Mouse (Mus musculus) hindbrain, embryonic 11.5 days (tissue): Measurements from ENCODE around the gene Mid1. TPM values are rescaled to one million over a fixed set of nuclear protein-coding genes. Genes with fewer than 3 reads are reported as not detected.
"Not testable (repeated sequence)": the region's sequence is repeated elsewhere in the genome, so short reads cannot be mapped to it uniquely, and the experiment has no call there.

Source experiments
- ATAC-seq: fragments of 200-750 bp; cut with Nextera tagmentation; 2 replicates; pipeline ENCODE4 v1.8.0; 2017; ENCODE audit warnings: mild to moderate bottlenecking, moderate TSS enrichment, moderate library complexity; ENCODE audit not compliant: low FRiP score
- DNase-seq: peaks from one replicate; pipeline ENCODE4 v3.0.0-alpha.2; 2015; ENCODE audit warnings: low spot score
- H3K27ac ChIP-seq: fragments of 300-500 bp; sonication (generic); 2 replicates; pipeline ENCODE4 v1.5.1; 2014; ENCODE audit warnings: mild to moderate bottlenecking, low read depth, low read length
- H3K27me3 ChIP-seq: fragments of 300-500 bp; sonication (generic); 2 replicates; pipeline ENCODE4 v1.6.1; 2014; ENCODE audit warnings: mild to moderate bottlenecking, low read length, moderate library complexity, mixed read lengths; ENCODE audit not compliant: control insufficient read depth, insufficient read depth
- H3K36me3 ChIP-seq: fragments of 300-500 bp; sonication (generic); 2 replicates; pipeline ENCODE4 v1.6.1; 2014; ENCODE audit warnings: mild to moderate bottlenecking, low read length, moderate library complexity, mixed read lengths; ENCODE audit not compliant: control insufficient read depth, insufficient read depth
- H3K4me1 ChIP-seq: fragments of 300-500 bp; sonication (generic); replicated peaks from 2 replicates; pipeline ENCODE4 v1.6.1; 2014; ENCODE audit warnings: low read length, mixed read lengths; ENCODE audit not compliant: control insufficient read depth, insufficient read depth
- H3K4me2 ChIP-seq: fragments of 300-500 bp; sonication (generic); replicated peaks from 2 replicates; pipeline ENCODE4 v1.6.1; 2014; ENCODE audit warnings: mild to moderate bottlenecking, low read depth, low read length
- H3K4me3 ChIP-seq: fragments of 300-500 bp; sonication (generic); 2 replicates; pipeline ENCODE4 v1.5.1; 2014; ENCODE audit warnings: low read depth, low read length
- H3K9ac ChIP-seq: fragments of 300-500 bp; sonication (generic); 2 replicates; pipeline ENCODE4 v1.6.1; 2014; ENCODE audit warnings: low read depth, low read length
- H3K9me3 ChIP-seq: fragments of 300-500 bp; sonication (generic); 2 replicates; pipeline ENCODE4 v1.6.1; 2016; ENCODE audit warnings: low read length; ENCODE audit not compliant: control insufficient read depth
- WGBS: fragments of 180-500 bp; shearing (Covaris S2); extraction: QIAGEN DNeasy Blood & Tissue Kit; methylation state at CpG from one replicate; pipeline ENCODE4 v1.1.7; 2014; 5-methylcytosine and 5-hydroxymethylcytosine counted together
- polyA plus RNA-seq: library from polyadenylated mRNA; unstranded; fragments of >200 nt; fragmentation: Nextera tagmentation; extraction: Ambion mirVana; gene quantifications from 2 replicates; pipeline ENCODE4 v1.2.1, GENCODE M21; 2014

The Mid1 gene
- polyA plus RNA-seq, 1 experiment from 2014 or later, result 24.6 TPM

DNA sequence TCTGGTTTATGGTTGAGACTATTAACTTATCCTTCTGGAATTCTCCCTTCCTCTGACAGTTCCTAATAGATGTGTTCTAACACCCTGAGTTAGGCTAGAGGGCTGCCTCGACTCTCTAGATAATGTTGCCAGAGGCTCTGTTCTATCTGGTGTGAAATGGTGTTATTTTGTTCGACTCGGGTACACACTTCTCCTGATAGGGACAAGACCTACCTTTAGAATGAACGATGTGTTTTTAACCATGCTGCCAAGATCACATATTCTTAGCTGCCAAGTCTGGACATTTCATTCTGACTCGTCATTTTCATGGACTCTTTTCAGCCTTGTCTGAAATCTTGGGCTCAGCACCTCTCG lies 295.2 kb downstream of the Mid1 start:
- H3K4me1 ChIP-seq, H3K4me2 ChIP-seq, ATAC-seq, H3K9ac ChIP-seq, H3K4me3 ChIP-seq, H3K27ac ChIP-seq, H3K27me3 ChIP-seq, DNase-seq: not testable (repeated sequence)
- WGBS, result 89% methylated on average over 6 of the region's 6 CpGs
- Histone ChIP-seq H3K9me3 (peaks cover 18% of the 10 kb centered on the region), H3K36me3 (peaks cover 23% of the 10 kb centered on the region)

DNA sequence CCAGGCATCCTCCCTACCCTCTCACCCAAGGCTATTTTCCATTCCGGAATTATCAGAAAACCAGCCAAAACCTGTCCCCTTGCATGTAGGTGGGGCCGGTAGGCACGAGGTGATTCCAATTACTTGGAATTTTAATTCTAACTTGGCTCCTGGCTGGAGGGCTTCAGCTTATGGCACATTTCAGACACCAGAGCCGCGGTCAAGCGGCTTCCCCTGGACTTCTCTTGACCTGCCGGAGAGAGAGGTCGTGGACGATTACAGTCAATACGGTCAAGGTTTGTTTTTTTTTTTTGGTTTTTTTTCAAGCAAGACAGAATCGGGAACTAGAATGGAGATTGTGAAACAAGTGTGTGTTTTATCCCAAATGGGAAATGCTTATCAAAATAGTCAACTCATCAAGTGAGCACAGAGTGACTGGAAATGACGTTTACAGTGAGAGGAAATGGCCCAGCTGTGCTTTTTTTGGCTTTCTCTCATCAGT lies 295.9 kb downstream of the Mid1 start:
- H3K27ac ChIP-seq, result no peak overlapping the region
- no peak overlapping the region for H3K9ac ChIP-seq
- 88% methylated on average over 12 of the region's 12 CpGs for WGBS
- no peak for DNase-seq
- H3K4me2 ChIP-seq, result no peak overlapping the region
- no peaks in the 10 kb centered on the region for H3K4me1 ChIP-seq
- no peak for ATAC-seq
- H3K36me3 ChIP-seq, result peaks cover 26% of the 10 kb centered on the region
- H3K27me3 ChIP-seq, result no peaks in the 10 kb centered on the region
- peaks cover 20% of the 10 kb centered on the region for H3K9me3 ChIP-seq
- H3K4me3 ChIP-seq, result no peak overlapping the region

DNA sequence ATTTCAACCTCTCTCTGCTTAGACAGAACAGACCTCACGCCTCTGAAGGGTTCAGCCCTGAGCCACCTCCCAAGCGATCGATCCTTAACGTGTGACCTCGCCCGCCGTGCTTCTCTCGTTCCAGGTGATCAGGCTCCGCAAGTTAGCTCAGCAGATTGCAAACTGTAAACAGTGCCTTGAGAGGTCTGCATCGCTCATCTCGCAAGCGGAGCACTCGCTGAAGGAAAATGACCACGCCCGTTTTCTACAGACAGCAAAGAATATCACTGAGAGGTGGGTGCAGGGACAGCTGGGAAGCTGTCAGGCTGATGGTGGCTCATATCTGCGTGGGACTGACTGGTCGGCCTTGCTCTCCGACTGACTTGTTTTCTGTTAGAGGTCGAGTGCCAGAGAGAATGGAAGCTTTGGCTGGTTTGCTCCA lies 296.8 kb downstream of the Mid1 start:
- H3K27ac ChIP-seq, ATAC-seq, H3K27me3 ChIP-seq, H3K4me2 ChIP-seq, DNase-seq, H3K9ac ChIP-seq, H3K4me1 ChIP-seq, H3K4me3 ChIP-seq: not testable (repeated sequence)
- Histone ChIP-seq H3K9me3 (peaks cover 24% of the 10 kb centered on the region), H3K36me3 (peaks cover 30% of the 10 kb centered on the region)
- 91% methylated on average over 19 of the region's 19 CpGs for WGBS

DNA sequence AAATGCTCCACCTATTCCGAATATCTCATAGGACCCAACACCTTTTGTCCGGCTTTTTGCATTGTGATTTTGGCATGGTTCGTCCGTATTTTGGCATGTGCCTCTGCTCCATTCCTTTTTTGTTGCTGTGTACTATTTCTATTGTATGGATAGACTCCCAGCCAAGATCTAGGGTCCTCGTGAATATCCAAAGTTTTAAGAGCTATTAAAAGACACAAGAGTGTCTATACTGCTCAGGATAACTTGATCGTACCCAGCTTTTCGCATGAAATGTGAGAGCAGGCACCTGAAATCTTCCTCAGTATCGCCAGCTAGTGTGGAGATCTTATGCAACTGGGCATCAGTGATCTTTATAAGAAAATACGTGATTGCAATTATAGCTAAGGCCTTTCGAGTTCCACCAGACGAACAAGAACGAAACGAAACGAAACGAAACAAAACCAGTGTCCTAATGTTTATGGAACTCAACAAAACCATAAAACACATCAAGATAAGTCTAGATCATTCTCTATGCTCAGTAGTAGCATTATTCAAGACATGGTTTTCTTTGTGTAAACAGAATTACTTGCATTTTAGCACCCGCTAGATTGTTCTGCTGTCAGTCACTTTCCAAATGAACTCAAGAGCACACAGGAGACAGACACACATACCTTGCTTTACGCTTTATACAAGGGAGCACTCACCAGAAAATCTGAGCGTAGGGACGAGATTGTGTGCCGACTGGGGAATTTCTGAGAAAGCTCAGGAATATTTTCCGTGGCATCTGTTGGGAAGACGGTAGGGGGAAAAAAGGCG lies 297.8 kb downstream of the Mid1 start:
- H3K9ac ChIP-seq, DNase-seq, H3K27me3 ChIP-seq, H3K4me3 ChIP-seq, H3K4me2 ChIP-seq, ATAC-seq, H3K4me1 ChIP-seq, H3K27ac ChIP-seq: not testable (repeated sequence)
- peaks cover 28% of the 10 kb centered on the region for H3K9me3 ChIP-seq
- H3K36me3 ChIP-seq, result peaks cover 34% of the 10 kb centered on the region
- WGBS, result 93% methylated on average over 23 of the region's 23 CpGs

DNA sequence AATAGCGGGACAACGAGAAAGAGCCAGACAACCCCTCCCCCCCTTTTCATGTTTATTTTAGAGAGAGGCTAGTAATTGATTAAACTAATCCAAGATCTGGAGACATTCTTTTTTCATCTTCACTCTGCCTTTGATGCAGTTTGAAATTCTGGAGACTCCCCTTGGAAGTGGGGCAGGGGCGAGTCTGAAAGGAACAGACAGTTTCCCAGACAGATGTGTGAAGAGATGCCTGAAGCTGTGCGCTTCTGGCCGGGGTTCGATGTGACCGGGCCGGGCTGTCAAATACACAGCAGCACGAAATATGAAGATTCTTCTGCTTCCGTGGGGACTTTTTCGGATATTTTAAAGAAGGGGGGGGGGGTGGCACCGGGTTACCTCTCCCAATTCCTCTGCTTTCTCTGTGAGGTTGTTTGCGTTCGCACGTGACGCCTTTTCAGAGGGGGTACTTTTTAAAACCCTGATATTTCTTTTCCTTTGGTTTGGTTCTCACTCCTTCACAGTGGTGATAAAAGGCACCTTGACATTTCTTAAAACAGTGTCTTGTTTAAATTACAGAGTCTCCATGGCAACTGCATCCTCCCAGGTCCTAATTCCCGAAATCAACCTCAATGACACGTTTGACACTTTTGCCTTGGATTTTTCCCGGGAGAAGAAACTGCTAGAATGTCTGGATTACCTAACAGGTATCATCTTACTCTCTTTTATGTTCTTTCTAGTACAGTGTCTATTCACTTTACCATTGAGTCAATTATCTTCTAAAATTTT lies 298.6 kb downstream of the Mid1 start:
- not testable (repeated sequence) for ATAC-seq, DNase-seq, H3K27ac ChIP-seq, H3K4me2 ChIP-seq, H3K4me1 ChIP-seq, H3K27me3 ChIP-seq, H3K9ac ChIP-seq, H3K4me3 ChIP-seq
- peaks cover 37% of the 10 kb centered on the region for H3K36me3 ChIP-seq
- peaks cover 29% of the 10 kb centered on the region for H3K9me3 ChIP-seq
- WGBS, result 92% methylated on average over 19 of the region's 19 CpGs

DNA sequence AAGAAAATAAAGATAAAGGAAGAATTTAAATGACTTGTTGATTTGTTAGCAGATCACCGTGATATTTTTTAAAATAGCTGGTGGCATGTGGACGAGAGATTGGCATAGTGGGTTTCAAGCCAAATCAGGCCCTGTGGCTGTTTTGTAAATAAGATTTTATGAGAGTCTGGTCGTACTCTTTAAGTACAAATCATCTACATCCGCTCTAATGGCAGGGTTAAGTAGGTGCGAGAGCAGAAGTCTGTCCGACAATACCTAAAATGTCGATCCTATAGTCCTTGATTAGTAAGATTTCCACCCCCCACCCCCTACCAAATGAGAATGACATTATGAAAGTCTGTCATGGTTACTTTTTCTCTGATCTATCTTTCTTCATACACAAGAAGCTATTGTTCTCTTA lies 299.3 kb downstream of the Mid1 start:
- Histone ChIP-seq H3K36me3 (peaks cover 44% of the 10 kb centered on the region), H3K9me3 (peaks cover 34% of the 10 kb centered on the region)
- H3K4me2 ChIP-seq, H3K27me3 ChIP-seq, ATAC-seq, H3K4me3 ChIP-seq, DNase-seq, H3K27ac ChIP-seq, H3K9ac ChIP-seq, H3K4me1 ChIP-seq: not testable (repeated sequence)
- 92% methylated on average over 7 of the region's 7 CpGs for WGBS

DNA sequence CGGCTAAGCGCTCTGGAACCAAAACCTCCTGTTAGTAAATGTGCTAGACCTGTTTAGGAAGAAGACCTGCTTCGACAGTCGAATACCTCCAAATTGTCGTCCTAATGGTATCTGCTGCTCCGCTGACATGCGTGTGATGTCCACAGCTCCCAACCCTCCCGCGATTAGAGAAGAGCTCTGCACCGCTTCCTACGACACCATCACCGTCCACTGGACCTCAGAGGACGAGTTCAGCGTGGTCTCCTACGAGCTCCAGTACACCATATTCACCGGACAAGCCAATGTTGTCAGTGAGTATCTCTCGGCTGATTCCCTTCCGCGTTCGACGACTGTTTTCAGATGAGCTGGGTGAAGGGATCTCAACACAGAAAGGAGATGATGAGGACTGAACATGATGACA lies 299.9 kb downstream of the Mid1 start:
- Histone ChIP-seq H3K9me3 (peaks cover 33% of the 10 kb centered on the region), H3K36me3 (peaks cover 43% of the 10 kb centered on the region)
- not testable (repeated sequence) for ATAC-seq, H3K4me1 ChIP-seq, H3K4me2 ChIP-seq, DNase-seq, H3K27ac ChIP-seq, H3K27me3 ChIP-seq, H3K4me3 ChIP-seq, H3K9ac ChIP-seq
- 93% methylated on average over 21 of the region's 21 CpGs for WGBS

DNA sequence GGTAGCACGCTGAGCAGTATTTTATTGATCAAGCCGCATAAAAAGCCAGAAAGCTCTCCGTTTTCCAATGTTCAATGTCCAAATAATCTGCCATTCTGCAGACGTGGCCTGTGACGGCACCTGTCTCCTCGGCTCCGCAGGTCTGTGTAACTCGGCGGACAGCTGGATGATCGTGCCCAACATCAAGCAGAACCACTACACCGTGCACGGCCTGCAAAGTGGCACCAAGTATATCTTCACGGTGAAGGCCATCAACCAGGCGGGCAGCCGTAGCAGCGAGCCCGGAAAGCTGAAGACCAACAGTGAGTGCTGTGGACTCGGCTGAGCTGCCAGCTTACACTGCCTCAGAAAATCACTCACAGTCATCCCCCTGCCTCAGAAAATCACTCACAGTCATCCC lies 300.8 kb downstream of the Mid1 start:
- DNase-seq, H3K27ac ChIP-seq, H3K4me1 ChIP-seq, H3K4me2 ChIP-seq, H3K4me3 ChIP-seq, H3K27me3 ChIP-seq, H3K9ac ChIP-seq: not testable (repeated sequence)
- Histone ChIP-seq H3K36me3 (peaks cover 49% of the 10 kb centered on the region), H3K9me3 (peaks cover 41% of the 10 kb centered on the region)
- 84% methylated on average over 18 of the region's 18 CpGs for WGBS
- peak; percentile 13; the same call in 1 of the 2 replicates for ATAC-seq
